Mouse (Mus musculus) CD8-positive naive resting alpha-beta T cell, adult 2 months (primary cell): ENCODE results near the gene Azgp1.
A peak's percentile ranks its signal among the peaks of the same experiment; 100 is the strongest.
"Not testable (repeated sequence)": the region's sequence is repeated elsewhere in the genome, so short reads cannot be mapped to it uniquely, and the experiment has no call there.

ENCODE experiments used
- DNase-seq, 2 experiments: peaks; one replicate each; pipeline ENCODE4 v3.0.0; 2022; ENCODE audit warnings: low read depth in 2 of 2, low spot score in 2 of 2

The Azgp1 gene

DNA sequence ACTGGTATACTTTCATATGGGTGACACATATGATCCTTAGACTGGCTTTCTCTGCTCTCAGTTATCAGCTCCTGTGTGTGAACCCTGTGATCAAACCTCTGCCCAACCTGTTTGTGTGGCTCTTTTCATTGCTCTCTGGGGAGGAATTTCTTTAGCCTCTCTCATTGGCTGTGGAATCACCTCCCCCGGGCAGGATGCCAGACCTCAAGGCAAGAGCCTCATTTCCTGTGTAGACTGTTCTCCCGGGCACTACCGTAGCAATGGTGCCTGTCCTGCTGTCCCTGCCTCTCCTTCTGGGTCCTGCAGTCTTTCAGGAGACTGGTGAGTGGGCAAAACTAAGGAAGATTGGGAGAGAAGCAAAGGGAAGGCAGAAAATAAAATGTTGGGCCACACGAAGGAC is at the start of gene Azgp1:
Azgp1 (plus strand) TSS at position 221 of the 400 bp plus-strand sequence.
- DNase-seq, result no peak

- not testable (repeated sequence) for DNase-seq
Measured at GRCm38 (mm10) chr5:137933934-137934333, 47.4 kb upstream of the Azgp1 start.

DNA sequence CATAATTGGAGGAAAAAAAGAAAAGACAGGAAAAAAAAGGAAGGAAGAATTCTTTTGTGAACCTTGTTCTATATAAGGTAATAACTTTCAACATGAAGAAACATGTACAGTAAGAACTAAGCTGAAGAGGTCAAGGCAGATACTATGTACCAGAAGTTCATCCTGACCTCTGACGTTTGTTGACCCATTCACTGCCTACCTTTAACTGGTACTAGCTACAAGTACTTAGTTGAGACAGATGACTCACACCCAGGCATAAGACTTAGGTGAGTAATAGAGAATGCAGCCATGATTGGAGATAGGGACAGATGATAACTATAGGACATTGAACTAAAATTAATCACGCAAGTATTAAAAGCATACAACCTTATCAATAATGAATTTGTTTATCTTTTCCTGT is 44.8 kb upstream of the Azgp1 start:
- no peak for DNase-seq

GRCm38 (mm10) chr5:137937238-137937637 is 44.1 kb upstream of the Azgp1 start:
- no peak for DNase-seq

- DNase-seq, result no peak
Measured at GRCm38 (mm10) chr5:137940948-137941347, 40.4 kb upstream of the Azgp1 start.

- no peak for DNase-seq
Measured at GRCm38 (mm10) chr5:137943133-137943532, 38.2 kb upstream of the Azgp1 start.

GRCm38 (mm10) chr5:137947303-137947702 is 34.0 kb upstream of the Azgp1 start:
- no peak for DNase-seq

DNA sequence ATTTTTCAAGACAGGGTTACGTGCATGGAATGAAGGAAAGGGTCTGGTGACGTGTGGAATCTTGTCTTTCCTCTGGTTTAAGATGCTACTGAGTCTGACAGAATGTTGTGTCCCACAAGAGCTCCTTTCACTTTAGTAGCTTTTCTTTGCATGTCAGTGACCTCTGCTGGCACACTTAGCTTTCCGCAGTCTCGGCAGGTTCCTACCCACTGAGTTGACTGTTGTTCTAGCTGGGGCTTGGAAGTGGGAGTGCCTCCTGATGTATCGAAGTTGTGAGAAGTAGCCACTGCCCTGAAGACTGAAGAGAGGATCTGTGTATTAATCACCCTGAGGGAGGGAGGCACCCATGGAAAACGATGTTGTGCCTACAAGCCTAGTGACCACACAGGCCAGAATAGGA is 30.1 kb upstream of the Azgp1 start:
- peak in 1 of 2 experiments; percentile 0 for DNase-seq

GRCm38 (mm10) chr5:137956404-137956803 is 24.9 kb upstream of the Azgp1 start:
- no peak for DNase-seq

DNA sequence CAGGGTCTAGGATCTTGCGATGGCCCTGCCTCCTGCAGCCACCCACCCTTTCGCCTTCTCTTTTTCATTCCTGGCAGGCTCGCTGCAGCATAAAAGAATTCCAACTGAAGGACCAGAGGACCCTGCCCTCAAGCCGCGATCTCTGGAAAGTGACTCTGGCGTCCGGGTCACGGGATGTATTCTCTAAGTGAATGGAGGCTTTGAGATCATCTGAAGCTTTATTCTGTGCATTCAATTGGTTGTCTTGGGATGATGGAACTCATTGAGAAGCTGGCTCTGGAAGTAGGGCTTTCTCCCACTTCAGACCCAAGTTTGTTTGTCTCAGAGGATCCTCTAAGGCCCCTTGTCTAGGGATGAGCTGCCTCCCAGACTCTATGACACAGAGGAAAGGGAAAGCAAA is 18.4 kb upstream of the Azgp1 start, which contains the start of gene Gjc3:
Gjc3 (minus strand) TSS at position 154 of the 400 bp plus-strand sequence.
- no peak for DNase-seq

DNA sequence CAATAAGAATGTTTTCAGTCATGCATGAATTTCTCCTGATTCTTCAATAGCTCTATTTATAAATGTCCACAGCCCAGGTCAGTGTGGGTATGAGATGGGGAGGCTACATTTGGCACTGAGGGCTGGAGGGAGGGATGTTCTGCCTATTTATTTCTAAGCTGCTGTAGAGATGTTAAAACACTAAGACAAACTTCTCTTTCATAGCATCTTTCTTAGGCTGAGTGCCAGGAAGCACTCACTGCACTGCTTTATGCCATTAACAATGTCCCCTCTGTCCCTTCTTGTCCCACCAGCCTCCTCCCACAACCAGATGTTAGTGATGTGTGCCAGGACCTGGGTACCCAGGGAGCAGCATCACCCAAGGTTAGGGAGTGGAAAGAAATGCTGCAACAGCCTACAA is 14.8 kb upstream of the Azgp1 start:
- DNase-seq, result no peak

DNA sequence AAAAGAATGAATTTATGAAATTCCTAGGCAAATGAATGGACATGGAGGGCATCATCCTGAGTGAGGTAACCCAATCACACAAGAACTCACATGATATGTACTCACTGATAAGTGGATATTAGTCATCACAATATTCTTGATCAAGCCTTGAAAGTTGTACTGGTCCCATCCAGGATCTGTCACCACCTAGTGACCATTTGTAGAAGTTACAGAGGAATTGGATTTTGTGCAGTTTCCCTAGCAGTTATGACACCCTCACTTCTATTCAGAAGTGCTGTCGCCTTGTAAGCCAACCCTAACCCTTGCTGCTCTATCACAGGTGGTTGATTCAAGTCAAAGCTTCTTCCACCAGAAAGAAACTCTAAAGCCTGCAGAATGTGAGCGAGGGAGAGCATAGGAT is 8.2 kb upstream of the Azgp1 start:
- no peak for DNase-seq

DNA sequence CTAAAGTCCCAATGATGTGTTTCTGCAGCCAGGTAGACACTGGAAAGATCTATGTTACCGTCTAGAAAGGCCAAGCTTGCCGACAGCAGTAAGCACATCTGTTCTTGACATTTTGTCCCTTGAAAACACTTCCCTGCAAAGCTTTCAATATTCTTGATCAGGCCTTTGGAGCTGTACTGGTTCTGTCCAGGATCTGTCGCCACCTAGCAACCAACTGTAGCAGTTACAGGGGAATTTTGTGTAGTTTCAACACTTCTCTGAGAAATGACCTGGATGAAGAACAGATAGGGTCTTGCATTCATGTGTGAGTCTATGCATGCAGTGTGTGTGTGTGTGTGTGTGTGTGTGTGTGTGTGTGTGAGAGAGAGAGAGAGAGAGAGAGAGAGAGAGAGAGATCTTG is 7.6 kb upstream of the Azgp1 start:
- no peak for DNase-seq

DNA sequence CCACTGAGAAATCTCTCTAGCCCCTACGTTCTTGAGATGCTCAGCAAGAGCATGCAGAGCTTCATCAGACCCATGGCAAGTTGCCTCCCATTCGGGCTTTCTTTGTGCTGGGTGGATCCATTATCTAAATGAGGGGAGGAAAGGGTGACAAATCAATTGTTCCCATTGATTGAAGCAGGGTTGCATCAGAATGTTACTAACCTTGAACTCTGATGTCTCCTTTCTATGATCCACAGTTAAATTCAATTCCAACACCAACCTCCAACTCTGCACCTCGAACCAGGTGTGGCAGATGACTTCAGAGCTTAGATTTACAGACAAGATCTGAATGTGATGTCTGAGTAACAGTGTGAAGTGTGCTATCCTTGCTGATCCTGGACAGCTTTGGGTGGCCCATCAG is 6.6 kb upstream of the Azgp1 start:
- DNase-seq, result no peak

GRCm38 (mm10) chr5:137975434-137975833 is 5.9 kb upstream of the Azgp1 start:
- DNase-seq, result no peak

- no peak for DNase-seq
Measured at GRCm38 (mm10) chr5:137977291-137977690, 4.0 kb upstream of the Azgp1 start.

DNA sequence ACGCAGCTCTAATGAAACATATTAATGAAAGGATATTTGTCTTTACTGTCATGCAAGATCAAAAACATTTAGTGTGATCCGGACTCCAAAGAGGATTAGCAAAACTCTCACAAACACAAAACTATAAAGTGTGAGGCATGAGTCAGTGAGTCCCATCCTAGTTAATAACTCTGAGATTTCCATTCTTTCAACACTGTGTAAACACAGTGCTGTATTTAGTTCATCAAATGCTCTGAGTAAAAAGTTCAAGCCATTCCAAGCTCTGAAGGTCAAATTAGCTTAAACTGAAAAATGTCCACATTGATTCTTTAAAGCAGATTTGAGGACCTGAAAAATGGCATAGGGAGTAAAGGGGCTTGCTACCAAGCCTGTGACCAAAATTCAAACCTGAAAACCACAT is 2.2 kb upstream of the Azgp1 start:
- no peak for DNase-seq

GRCm38 (mm10) chr5:137986351-137986750 is 5.0 kb downstream of the Azgp1 start:
- DNase-seq, result no peak

DNA sequence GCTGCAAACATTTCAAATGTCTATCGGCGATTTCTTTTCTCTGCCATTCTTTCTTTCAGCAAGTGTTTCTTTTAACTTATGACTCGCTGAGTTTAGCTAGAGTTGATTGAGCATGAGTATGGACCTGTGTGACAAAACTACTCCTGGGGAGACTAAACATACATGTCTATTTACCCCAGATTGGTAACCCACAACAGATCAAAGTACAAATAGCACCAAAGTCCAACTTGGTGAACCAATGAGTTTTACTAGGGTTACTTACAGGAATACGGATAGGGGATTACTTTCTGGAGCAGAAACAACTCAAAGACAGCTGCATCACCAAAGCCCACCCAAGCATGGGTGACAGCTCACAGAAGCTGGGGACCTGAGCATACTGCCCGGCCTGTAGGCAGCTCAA is 28.1 kb downstream of the Azgp1 start:
- no peak for DNase-seq

DNA sequence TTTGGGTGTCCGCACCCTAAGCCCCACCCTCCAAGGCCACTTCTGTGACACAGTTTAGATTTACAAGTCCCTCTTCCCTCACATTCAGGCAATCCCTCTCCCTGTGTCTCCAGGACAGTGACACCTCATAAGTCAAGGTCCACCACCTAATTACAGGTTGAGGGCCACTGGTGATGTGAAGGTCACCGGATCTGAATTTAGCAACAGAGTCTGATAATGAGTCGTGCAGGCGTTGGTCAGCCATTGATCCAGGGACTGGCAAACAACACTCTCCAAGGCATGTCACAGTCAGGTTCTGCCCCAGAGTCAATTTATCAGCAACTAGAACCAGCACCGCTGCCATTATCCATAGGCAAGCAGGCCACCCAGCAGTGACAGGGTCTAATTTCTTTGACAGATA is 31.1 kb downstream of the Azgp1 start:
- DNase-seq, result no peak

GRCm38 (mm10) chr5:138016530-138016929 is 35.2 kb downstream of the Azgp1 start:
- DNase-seq, result no peak

- no peak for DNase-seq
Measured at GRCm38 (mm10) chr5:138016997-138017396, 35.7 kb downstream of the Azgp1 start.

DNA sequence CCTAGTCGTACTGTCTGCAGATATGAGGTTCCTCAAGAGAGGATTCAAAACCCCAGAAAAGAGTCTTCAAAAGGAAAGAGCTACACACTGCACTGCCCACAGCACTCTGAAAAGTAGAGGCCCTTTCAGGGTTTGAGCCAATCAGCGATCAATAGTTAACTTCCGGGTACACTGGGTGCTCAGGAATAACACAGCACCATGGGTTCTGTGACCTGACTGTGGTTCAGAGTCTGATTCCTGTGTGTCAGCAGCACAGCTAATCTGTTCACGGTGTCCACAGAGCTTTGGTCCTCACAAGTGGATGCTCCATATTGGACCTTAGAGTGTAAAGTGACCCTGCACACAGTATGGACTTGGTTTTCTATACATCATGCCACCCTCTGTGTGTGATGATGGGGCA is 38.3 kb downstream of the Azgp1 start:
- not testable (repeated sequence) for DNase-seq

DNA sequence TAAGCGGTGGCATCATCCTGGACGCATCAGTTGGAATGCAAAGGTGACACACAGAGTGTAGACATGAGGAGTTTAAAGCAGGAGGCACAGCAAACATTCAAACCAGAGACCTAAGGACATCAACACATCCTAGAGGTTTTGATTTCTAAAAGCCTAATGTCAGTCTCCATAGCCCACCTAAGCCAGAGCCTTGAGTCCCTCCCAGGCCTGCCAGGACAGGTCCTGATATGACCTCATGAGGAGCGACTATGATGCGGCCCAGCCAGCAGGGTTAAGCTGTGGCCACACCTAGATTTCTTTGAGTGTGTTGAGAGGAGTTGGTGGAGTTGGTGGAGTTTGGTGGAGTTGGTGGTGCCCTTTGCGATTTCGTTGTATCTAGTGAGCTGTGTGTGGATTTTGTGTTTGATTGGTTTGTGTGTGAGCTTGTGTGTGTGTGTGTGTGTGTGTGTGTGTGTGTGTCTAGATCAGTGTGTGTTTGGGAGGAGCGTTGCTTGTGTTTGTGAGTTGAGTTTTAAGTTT is 39.7 kb downstream of the Azgp1 start, which contains the start of the genes Smok3a and Smok3b:
Smok3a (plus strand) TSS at position 301 of the 519 bp plus-strand sequence.
Smok3b (plus strand) TSS at position 469 of the 519 bp plus-strand sequence.
- DNase-seq, result not testable (repeated sequence)
